Mouse (Mus musculus) small intestine, adult 2 months (tissue): ENCODE results near the gene Hs3st5. TPM values are rescaled to one million over a fixed set of nuclear protein-coding genes. Genes with fewer than 3 reads are reported as not detected.
"Not testable (repeated sequence)": the region's sequence is repeated elsewhere in the genome, so short reads cannot be mapped to it uniquely, and the experiment has no call there.

Source experiments
- H3K27ac ChIP-seq: fragments of 200-500 bp; 2 replicates; pipeline ENCODE4 v1.5.1; 2012; ENCODE audit warnings: low read depth, low read length, control low read depth, inconsistent platforms; ENCODE audit not compliant: insufficient read depth
- H3K27me3 ChIP-seq: fragments of 200-500 bp; 2 replicates; pipeline ENCODE4 v1.6.1; 2012; ENCODE audit warnings: mild to moderate bottlenecking, moderate library complexity, low read length, inconsistent platforms; ENCODE audit not compliant: control insufficient read depth, insufficient read depth
- H3K36me3 ChIP-seq: fragments of 200-500 bp; 2 replicates; pipeline ENCODE4 v1.6.1; 2012; ENCODE audit warnings: mild to moderate bottlenecking, low read length, control low read depth, inconsistent platforms; ENCODE audit not compliant: control insufficient read depth, insufficient read depth
- H3K4me1 ChIP-seq: fragments of 200-500 bp; 2 replicates; pipeline ENCODE4 v1.6.1; 2012; ENCODE audit warnings: low read length, inconsistent platforms, mixed read lengths; ENCODE audit not compliant: control insufficient read depth, insufficient read depth, insufficient read length
- H3K4me3 ChIP-seq: fragments of 200-500 bp; 2 replicates; pipeline ENCODE4 v1.5.1; 2012; ENCODE audit warnings: low read depth, mild to moderate bottlenecking, control low read depth, inconsistent platforms, low read length, moderate library complexity
- CTCF ChIP-seq: fragments of 200-500 bp; IDR thresholded peaks from 2 replicates; pipeline ENCODE4 v1.5.1; 2012; ENCODE audit warnings: low read depth, mild to moderate bottlenecking, control low read depth, inconsistent platforms, low read length, moderate library complexity, mixed read lengths; ENCODE audit not compliant: insufficient replicate concordance, insufficient read length; ENCODE audit errors: extremely low read depth
- POLR2A ChIP-seq: fragments of 200-500 bp; IDR thresholded peaks from 2 replicates; pipeline ENCODE4 v1.6.1; 2012; ENCODE audit warnings: low read depth, mild to moderate bottlenecking, control low read depth, inconsistent platforms, low read length, moderate library complexity
- WGBS: fragments of 180-500 bp; shearing (Covaris S2); methylation state at CpG from one replicate; pipeline ENCODE4 v1.1.7; 2018; 5-methylcytosine and 5-hydroxymethylcytosine counted together
- polyA plus RNA-seq: library from polyadenylated mRNA; depleted of rRNA; stranded (reverse); fragments of >200 nt; gene quantifications from 2 replicates; pipeline ENCODE4 v1.2.3, GENCODE M21; 2012

Hs3st5 gene
- polyA plus RNA-seq, 1 experiment: 0.05 TPM

GRCm38 (mm10) chr10:36523881-36524280, 17.3 kb downstream of the Hs3st5 start:
- no peak overlapping the region for H3K4me3 ChIP-seq
- no peaks in the 10 kb centered on the region for H3K4me1 ChIP-seq
- H3K27ac ChIP-seq: no peak overlapping the region
- H3K27me3 ChIP-seq: no peaks in the 10 kb centered on the region
- H3K36me3 ChIP-seq: no peaks in the 10 kb centered on the region
- TF ChIP-seq POLR2A (no peak), CTCF (no peak)

- Histone ChIP-seq H3K4me1 (no peaks in the 10 kb centered on the region), H3K27me3 (no peaks in the 10 kb centered on the region), H3K36me3 (no peaks in the 10 kb centered on the region), H3K4me3 (no peak overlapping the region), H3K27ac (no peak overlapping the region)
- 87% methylated on average over 4 of the region's 4 CpGs for WGBS
- TF ChIP-seq CTCF: no peak
Observed at GRCm38 (mm10) chr10:36533633-36534335, 27.2 kb downstream of the Hs3st5 start.

GRCm38 (mm10) chr10:36546622-36547021, 40.0 kb downstream of the Hs3st5 start:
- H3K27me3 ChIP-seq: no peaks in the 10 kb centered on the region
- 11% methylated on average over 2 of the region's 2 CpGs for WGBS
- H3K4me1 ChIP-seq: no peaks in the 10 kb centered on the region
- H3K4me3 ChIP-seq: no peak overlapping the region
- no peak overlapping the region for H3K27ac ChIP-seq
- TF ChIP-seq POLR2A: no peak
- no peak for TF ChIP-seq CTCF
- H3K36me3 ChIP-seq: no peaks in the 10 kb centered on the region

- not testable (repeated sequence) for H3K36me3 ChIP-seq, H3K27me3 ChIP-seq, H3K4me3 ChIP-seq, H3K27ac ChIP-seq, H3K4me1 ChIP-seq
- 79% methylated on average over 1 of the region's 1 CpGs for WGBS
Observed at GRCm38 (mm10) chr10:36547713-36548112, 41.1 kb downstream of the Hs3st5 start.

GRCm38 (mm10) chr10:36554057-36554456, 47.4 kb downstream of the Hs3st5 start:
- TF ChIP-seq CTCF (no peak), POLR2A (no peak)
- no peak overlapping the region for H3K4me3 ChIP-seq
- WGBS: 56% methylated on average over 4 of the region's 4 CpGs
- H3K36me3 ChIP-seq: no peaks in the 10 kb centered on the region
- H3K4me1 ChIP-seq: no peaks in the 10 kb centered on the region; the same call in 1 of the 2 replicates
- H3K27me3 ChIP-seq: no peaks in the 10 kb centered on the region
- H3K27ac ChIP-seq: no peak overlapping the region

GRCm38 (mm10) chr10:36554941-36555888, 48.6 kb downstream of the Hs3st5 start:
- Histone ChIP-seq H3K4me3 (no peak overlapping the region), H3K27ac (no peak overlapping the region), H3K27me3 (no peaks in the 10 kb centered on the region), H3K36me3 (no peaks in the 10 kb centered on the region), H3K4me1 (no peaks in the 10 kb centered on the region; the same call in 1 of the 2 replicates)
- TF ChIP-seq CTCF (no peak), POLR2A (no peak)
- 25% methylated on average over 6 of the region's 6 CpGs for WGBS

GRCm38 (mm10) chr10:36556128-36556527, 49.5 kb downstream of the Hs3st5 start:
- Histone ChIP-seq H3K27ac (no peak overlapping the region), H3K4me1 (no peaks in the 10 kb centered on the region; the same call in 1 of the 2 replicates), H3K4me3 (no peak overlapping the region), H3K27me3 (no peaks in the 10 kb centered on the region), H3K36me3 (no peaks in the 10 kb centered on the region)
- WGBS: 94% methylated on average over 2 of the region's 2 CpGs
- TF ChIP-seq CTCF (no peak), POLR2A (no peak)
